Mouse (Mus musculus): ENCODE results near the gene Gm42957. TPM values are rescaled to one million over a fixed set of nuclear protein-coding genes. Genes with fewer than 3 reads are reported as not detected.
"Not testable (repeated sequence)": the region's sequence is repeated elsewhere in the genome, so short reads cannot be mapped to it uniquely, and the experiment has no call there.

Gm42957 gene
- polyA plus RNA-seq, 1 experiment from 2014 or later = 0.14 TPM

DNA sequence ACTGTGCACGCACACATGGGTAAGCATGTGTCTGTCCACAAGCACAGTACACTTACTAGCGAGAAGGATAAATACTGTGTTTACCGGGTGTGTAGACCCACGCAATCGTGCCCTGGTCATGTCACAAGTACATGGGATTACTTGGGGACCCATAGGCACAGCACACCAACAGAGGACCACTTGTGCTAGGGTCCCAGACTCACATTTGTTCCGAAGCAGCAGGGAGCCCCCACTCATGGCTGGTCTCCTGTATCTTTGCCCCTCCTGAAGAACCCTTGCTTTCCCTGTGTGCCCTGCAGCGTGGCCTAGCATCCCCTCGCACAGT, 36.2 kb upstream of the Gm42957 start:
- no peak for ATAC-seq (ENCODE audit: borderline replicate concordance, extremely low read depth, low FRiP score, low TSS enrichment)
- Histone ChIP-seq H3K36me3 (no peaks in the 10 kb centered on the region), H3K4me1 (peaks cover 47% of the 10 kb centered on the region)

DNA sequence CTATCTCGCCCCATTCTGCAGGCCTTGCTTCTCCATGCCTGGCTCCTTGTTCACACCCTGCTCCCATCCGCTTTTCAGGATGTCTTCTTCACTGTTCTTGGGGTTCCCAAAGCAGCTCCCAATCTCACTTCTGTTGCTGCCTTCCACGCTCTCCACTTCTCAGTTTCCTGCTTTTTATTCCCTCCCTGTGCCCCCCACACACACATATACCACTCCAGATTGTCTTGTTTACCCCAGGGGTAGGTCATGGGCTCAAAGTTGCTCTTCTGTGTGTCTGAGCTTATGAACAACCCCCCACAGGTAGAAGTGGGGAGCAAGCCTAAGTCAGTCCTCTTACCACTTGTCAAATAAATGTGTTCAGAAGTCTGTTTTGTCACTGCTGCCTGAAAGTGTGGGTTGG, 35.9 kb upstream of the Gm42957 start:
- H3K4me1 ChIP-seq = peaks cover 47% of the 10 kb centered on the region
- H3K36me3 ChIP-seq = no peaks in the 10 kb centered on the region
- no peaks in the 10 kb centered on the region for H3K9me3 ChIP-seq
- H3K27ac ChIP-seq = no peak overlapping the region
- no peak overlapping the region for H3K4me3 ChIP-seq
- no peak overlapping the region for H3K4me2 ChIP-seq
- H3K27me3 ChIP-seq = peaks cover 44% of the 10 kb centered on the region
- WGBS = 74% methylated on average over 3 of the region's 3 CpGs
- H3K9ac ChIP-seq = no peak overlapping the region
- ATAC-seq (ENCODE audit: borderline replicate concordance, extremely low read depth, low FRiP score, low TSS enrichment) = no peak

More for the DNA sequence above, 36.2 kb upstream of the Gm42957 start:
- Histone ChIP-seq H3K27ac (no peak overlapping the region), H3K27me3 (peaks cover 44% of the 10 kb centered on the region), H3K9me3 (no peaks in the 10 kb centered on the region), H3K4me2 (peak overlapping the region; percentile 96), H3K9ac (no peak overlapping the region), H3K4me3 (peak overlapping the region; percentile 46; the same call in 1 of the 2 replicates)
- WGBS = 52% methylated on average over 8 of the region's 8 CpGs

DNA sequence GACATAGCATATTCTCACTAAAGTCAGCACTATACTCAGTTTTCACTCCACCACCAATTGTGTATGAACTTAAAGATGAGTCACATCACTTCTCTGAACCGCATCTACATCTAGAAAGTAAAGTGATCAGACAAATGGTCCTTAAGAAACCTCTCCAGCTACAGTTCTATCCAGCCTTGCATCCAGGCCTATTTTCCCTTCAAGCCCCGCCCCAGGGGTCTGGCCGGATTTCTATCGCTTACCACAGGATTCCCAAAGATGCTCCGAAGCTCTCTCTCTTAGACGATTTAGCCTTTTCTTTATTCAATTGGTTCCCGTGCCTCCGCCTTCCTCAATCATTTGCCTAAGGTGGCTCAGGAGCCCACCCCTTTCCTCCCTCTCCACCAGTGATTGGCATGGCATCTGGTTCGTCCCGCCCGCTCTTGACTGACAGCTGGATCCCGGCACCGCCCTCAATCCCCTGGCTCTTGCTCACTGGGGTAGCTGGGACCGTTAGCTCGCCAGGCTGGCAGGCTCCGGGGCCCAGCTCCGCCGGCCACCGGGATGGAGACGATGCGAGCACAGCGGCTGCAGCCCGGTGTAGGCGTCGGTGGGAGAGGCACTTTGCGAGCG, 34.5 kb upstream of the Gm42957 start, which contains the start of gene Lix1l:
TSS of gene Lix1l (plus strand) at position 511 of the 612 bp plus-strand sequence.
- peak within 1 kb of the TSS; percentile 74 for H3K4me2 ChIP-seq
- WGBS = 2% methylated on average over 27 of the region's 27 CpGs
- H3K27me3 ChIP-seq = peaks cover 35% of the 10 kb centered on the region
- peak within 1 kb of the TSS; percentile 69 for H3K4me3 ChIP-seq
- no peaks in the 10 kb centered on the region for H3K36me3 ChIP-seq
- peak within 1 kb of the TSS; percentile 74 for H3K9ac ChIP-seq
- ATAC-seq (ENCODE audit: borderline replicate concordance, extremely low read depth, low FRiP score, low TSS enrichment) = peak; percentile 93
- H3K9me3 ChIP-seq = no peaks in the 10 kb centered on the region
- H3K4me1 ChIP-seq = peaks cover 44% of the 10 kb centered on the region
- H3K27ac ChIP-seq = peak within 1 kb of the TSS; percentile 99

DNA sequence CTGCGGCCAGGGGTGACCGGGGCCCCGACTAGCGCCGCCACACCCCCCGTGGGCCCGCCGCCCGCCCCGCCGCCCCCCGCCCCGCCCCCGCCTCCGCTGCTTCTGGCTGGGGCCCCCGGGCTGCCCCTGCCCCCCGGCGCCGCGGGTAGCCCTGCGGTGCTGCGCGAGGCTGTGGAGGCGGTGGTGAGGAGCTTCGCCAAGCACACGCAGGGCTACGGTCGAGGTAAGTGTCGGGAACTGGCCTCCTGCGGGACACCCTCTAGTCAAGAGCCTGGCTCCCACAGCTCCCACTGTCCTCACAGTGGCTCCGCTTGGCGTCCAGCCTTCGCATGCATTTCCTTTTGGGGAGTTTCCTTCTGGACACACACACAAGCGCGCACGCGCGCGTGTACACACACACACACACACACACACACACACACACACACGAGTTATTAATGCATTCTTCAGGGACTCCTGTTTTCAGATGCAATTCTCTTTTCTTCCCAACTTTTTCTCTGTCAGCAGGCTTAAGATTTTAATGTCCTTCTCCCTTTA, 34.0 kb upstream of the Gm42957 start:
- H3K4me1 ChIP-seq = peaks cover 38% of the 10 kb centered on the region
- peak overlapping the region; percentile 99 for H3K27ac ChIP-seq
- H3K36me3 ChIP-seq = no peaks in the 10 kb centered on the region
- peak; percentile 72 for ATAC-seq (ENCODE audit: borderline replicate concordance, extremely low read depth, low FRiP score, low TSS enrichment)
- peak overlapping the region; percentile 69 for H3K4me3 ChIP-seq
- H3K4me2 ChIP-seq = peak overlapping the region; percentile 74
- WGBS = 2% methylated on average over 16 of the region's 40 CpGs
- H3K27me3 ChIP-seq = peaks cover 29% of the 10 kb centered on the region
- H3K9me3 ChIP-seq = no peaks in the 10 kb centered on the region
- H3K9ac ChIP-seq = peak overlapping the region; percentile 74

DNA sequence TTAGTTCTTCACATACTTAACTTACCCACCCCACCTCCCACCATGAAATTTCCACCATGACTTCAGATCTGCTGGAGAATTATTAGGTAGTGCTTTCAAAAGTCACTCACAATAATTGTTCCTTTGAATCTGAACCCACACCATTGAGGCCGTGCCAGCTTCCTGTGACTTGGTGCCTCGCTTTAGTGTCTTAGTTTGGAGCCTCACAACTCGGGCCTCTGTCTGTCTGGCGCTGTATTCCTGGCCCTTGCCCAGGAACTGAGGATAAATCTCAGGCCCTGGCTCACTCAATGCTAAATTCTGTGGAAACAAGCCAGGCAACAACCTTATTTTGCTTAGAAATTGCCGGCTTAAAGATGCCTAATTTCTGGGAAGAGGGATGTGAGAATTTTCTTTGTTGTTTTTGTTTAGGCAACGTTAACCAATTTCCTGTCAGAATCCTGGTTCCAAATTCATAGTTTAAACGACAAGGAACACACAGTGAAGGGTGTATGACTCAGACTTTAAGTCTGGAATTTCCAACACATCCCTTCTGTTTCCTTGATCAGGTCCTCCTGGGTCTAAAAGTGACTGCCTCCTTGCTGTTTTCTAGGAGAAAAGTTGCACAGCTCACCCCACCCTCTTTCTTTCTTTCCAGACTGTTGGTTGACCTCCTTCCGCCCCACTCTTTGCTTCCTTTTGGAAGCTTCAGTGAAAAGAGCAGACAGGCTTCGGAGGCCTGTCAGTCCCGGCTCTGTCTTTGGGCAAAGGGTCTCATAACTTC, 33.2 kb upstream of the Gm42957 start:
- H3K4me3 ChIP-seq = peak overlapping the region; percentile 69
- 24% methylated on average over 10 of the region's 10 CpGs for WGBS
- H3K9ac ChIP-seq = peak overlapping the region; percentile 74
- H3K27ac ChIP-seq = peak overlapping the region; percentile 99
- H3K4me2 ChIP-seq = peak overlapping the region; percentile 74
- peaks cover 30% of the 10 kb centered on the region for H3K4me1 ChIP-seq
- no peaks in the 10 kb centered on the region for H3K36me3 ChIP-seq
- H3K9me3 ChIP-seq = no peaks in the 10 kb centered on the region
- no peak for ATAC-seq (ENCODE audit: borderline replicate concordance, extremely low read depth, low FRiP score, low TSS enrichment)
- H3K27me3 ChIP-seq = peaks cover 21% of the 10 kb centered on the region

DNA sequence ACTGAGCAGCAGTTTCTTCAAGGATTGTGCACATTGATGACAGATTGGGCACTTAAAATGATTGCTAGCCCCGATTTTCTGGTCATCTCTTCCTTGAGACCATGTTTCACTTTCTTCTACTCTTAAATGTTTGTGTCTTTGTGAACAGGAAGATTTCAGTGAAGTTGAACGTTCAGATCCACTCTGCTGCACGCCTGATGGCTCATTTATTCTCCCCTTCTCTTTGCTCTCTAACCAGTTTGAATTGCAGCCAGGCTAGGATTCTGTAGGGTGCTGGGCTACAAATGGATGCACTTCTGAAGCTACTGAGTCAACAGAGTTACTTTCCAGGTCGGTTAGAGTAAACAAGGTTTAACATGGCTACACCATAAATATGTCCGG, 32.6 kb upstream of the Gm42957 start:
- peak overlapping the region; percentile 74 for H3K4me2 ChIP-seq
- no peak for ATAC-seq (ENCODE audit: borderline replicate concordance, extremely low read depth, low FRiP score, low TSS enrichment)
- H3K4me1 ChIP-seq = peaks cover 25% of the 10 kb centered on the region
- WGBS = 14% methylated on average over 5 of the region's 5 CpGs
- H3K9ac ChIP-seq = peak overlapping the region; percentile 74
- no peaks in the 10 kb centered on the region for H3K36me3 ChIP-seq
- H3K27me3 ChIP-seq = peaks cover 15% of the 10 kb centered on the region
- peak overlapping the region; percentile 99 for H3K27ac ChIP-seq
- no peaks in the 10 kb centered on the region for H3K9me3 ChIP-seq
- peak overlapping the region; percentile 69 for H3K4me3 ChIP-seq

DNA sequence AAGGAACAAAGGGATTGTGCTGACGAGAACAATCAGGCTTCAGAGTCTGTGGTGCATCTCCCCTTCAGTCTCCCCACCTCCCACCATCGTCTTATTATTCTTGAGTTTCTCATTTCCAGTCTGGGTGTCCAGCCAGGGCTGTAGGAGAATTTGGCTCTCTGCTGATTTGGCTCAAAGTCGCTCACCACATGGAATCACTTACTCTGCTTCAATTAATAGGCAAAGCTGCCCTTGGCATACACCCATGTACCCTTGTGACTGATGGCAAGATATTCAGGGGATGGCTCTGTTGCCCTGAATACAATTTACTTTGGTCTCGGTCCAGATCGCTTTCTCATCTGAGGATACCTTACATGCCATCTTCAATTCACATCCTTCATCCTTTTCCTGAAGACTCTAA, 32.0 kb upstream of the Gm42957 start:
- WGBS = 52% methylated on average over 5 of the region's 5 CpGs
- Histone ChIP-seq H3K4me3 (peak overlapping the region; percentile 69), H3K4me1 (peaks cover 19% of the 10 kb centered on the region), H3K36me3 (no peaks in the 10 kb centered on the region), H3K9me3 (no peaks in the 10 kb centered on the region), H3K27ac (peak overlapping the region; percentile 99; the same call in 1 of the 2 replicates), H3K9ac (no peak overlapping the region), H3K27me3 (peaks cover 10% of the 10 kb centered on the region; the same call in 1 of the 2 replicates), H3K4me2 (peak overlapping the region; percentile 74)
- ATAC-seq (ENCODE audit: borderline replicate concordance, extremely low read depth, low FRiP score, low TSS enrichment) = no peak

DNA sequence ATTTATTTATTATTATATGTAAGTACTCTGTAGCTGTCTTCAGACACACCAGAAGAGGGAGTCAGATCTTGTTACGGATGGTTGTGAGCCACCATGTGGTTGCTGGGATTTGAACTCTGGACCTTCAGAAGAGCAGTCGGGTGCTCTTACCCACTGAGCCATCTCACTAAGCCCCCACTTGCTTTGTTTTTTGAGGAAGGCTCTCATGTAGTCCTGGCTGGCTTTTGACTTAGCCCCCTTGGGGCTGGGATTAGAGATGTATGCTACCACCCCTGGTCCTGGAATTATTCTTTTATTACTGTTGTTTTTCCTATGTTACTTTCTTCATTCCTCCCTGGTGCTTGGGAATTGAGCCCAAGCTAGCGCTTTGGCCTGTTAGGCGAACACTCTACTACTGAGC, 29.3 kb upstream of the Gm42957 start:
- not testable (repeated sequence) for H3K36me3 ChIP-seq; H3K9me3 ChIP-seq; H3K27ac ChIP-seq; ATAC-seq (ENCODE audit: borderline replicate concordance, extremely low read depth, low FRiP score, low TSS enrichment); H3K27me3 ChIP-seq; H3K4me3 ChIP-seq; H3K4me2 ChIP-seq; H3K9ac ChIP-seq
- WGBS = 90% methylated on average over 4 of the region's 4 CpGs
- peaks cover 12% of the 10 kb centered on the region for H3K4me1 ChIP-seq

DNA sequence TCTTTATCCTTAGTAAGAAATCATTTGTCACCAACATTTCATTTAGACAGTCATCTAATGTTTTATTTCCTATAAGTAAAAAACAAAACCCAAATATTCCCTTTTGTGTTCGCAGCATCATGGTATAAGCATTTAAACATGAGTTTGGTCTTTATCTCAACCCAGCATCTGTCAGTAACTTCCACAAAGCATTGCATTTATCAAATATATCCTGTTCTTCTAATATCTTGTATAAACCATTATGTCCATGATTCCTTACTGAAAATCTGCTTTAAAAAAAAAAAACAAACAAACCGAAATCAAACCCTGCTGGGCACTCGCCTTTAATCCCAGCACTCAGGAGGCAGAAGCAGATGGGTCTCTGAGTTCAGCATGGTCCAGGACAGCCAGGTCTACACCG, 28.7 kb upstream of the Gm42957 start:
- Histone ChIP-seq H3K9me3 (no peaks in the 10 kb centered on the region), H3K4me1 (peaks cover 12% of the 10 kb centered on the region), H3K4me3 (no peak overlapping the region), H3K9ac (no peak overlapping the region), H3K4me2 (no peak overlapping the region), H3K36me3 (no peaks in the 10 kb centered on the region), H3K27ac (no peak overlapping the region), H3K27me3 (no peaks in the 10 kb centered on the region)
- 80% methylated on average over 4 of the region's 4 CpGs for WGBS
- no peak for ATAC-seq (ENCODE audit: borderline replicate concordance, extremely low read depth, low FRiP score, low TSS enrichment)

DNA sequence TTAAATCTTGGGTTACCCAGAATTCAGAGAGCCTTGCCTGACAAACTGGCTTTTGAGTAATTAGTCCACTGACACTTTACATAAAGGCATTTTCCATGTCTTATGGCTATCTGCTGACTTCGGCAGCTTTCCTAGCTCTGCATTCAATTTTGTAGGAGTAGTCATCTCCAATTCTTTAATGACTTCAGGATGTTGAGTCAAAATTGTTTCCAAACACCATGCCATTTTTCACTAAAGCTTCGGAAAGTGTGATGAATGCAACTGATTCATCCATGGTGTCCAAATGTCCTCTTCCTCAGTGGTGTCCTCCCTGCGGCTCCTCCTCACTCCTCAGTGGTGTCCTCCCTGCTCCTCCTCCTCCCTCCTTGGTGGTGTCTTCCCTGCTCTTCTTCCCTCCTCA, 17.3 kb upstream of the Gm42957 start:
- no peak for ATAC-seq (ENCODE audit: borderline replicate concordance, extremely low read depth, low FRiP score, low TSS enrichment)
- no peaks in the 10 kb centered on the region for H3K9me3 ChIP-seq
- H3K27ac ChIP-seq = no peak overlapping the region
- H3K4me2 ChIP-seq = no peak overlapping the region
- H3K4me3 ChIP-seq = no peak overlapping the region
- whole genome bisulfite sequencing = 94% methylated on average over 3 of the region's 3 CpGs
- peaks cover 51% of the 10 kb centered on the region for H3K36me3 ChIP-seq
- H3K9ac ChIP-seq = no peak overlapping the region
- no peaks in the 10 kb centered on the region for H3K27me3 ChIP-seq
- no peaks in the 10 kb centered on the region for H3K4me1 ChIP-seq

DNA sequence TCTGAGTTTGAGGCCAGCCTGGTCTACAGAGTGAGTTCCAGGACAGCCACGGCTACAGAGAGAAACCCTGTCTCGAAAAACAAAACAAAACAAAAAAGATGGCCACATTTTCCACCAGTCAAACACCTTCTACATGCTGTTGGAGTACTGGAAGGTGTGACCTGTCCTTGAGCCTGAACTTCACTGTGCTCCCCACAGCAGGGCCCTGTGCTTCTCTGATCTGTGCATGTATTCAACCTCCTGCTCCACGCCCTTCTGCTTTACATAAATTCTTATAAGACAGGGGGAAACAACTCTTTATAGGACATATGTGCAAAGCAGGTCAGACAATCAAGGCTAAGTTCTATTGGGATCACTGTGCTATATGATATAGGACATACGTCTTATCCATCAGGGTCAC, 12.1 kb upstream of the Gm42957 start:
- Histone ChIP-seq H3K27me3 (no peaks in the 10 kb centered on the region), H3K9me3 (no peaks in the 10 kb centered on the region), H3K4me3 (no peak overlapping the region), H3K9ac (no peak overlapping the region), H3K4me1 (no peaks in the 10 kb centered on the region), H3K4me2 (no peak overlapping the region), H3K27ac (no peak overlapping the region), H3K36me3 (peaks cover 53% of the 10 kb centered on the region)
- WGBS = 89% methylated on average over 4 of the region's 4 CpGs
- no peak for ATAC-seq (ENCODE audit: borderline replicate concordance, extremely low read depth, low FRiP score, low TSS enrichment)

All from lung, embryonic 15.5 days (tissue).